Mouse (Mus musculus): ENCODE data around the gene Bbof1. TPM values are rescaled to one million over a fixed set of nuclear protein-coding genes. Genes with fewer than 3 reads are reported as not detected.

Bbof1 gene
- polyA plus RNA-seq, 1 experiment from 2014 or later: 1.0 TPM

GRCm38 (mm10) chr12:84382369-84382768 is 26.5 kb upstream of the Bbof1 start:
- Histone ChIP-seq H3K36me3 (ENCODE audit: control insufficient read depth, insufficient read depth, low read length) (no peaks in the 10 kb centered on the region), H3K4me1 (replicated peaks; ENCODE audit: control insufficient read depth, insufficient read depth, low read length) (no peaks in the 10 kb centered on the region; the same call in 1 of the 2 replicates), H3K27ac (ENCODE audit: low read depth, low read length) (no peak overlapping the region), H3K4me2 (no peak overlapping the region), H3K9me3 (ENCODE audit: control insufficient read depth, low read length) (no peaks in the 10 kb centered on the region), H3K4me3 (ENCODE audit: low read depth, low read length) (no peak overlapping the region), H3K27me3 (replicated peaks; ENCODE audit: control insufficient read depth, insufficient read depth, low read length) (no peaks in the 10 kb centered on the region), H3K9ac (ENCODE audit: low read depth, low read length) (no peak overlapping the region)
- DNase-seq (ENCODE audit: low spot score) (no peak), ATAC-seq (replicated peaks; ENCODE audit: low FRiP score) (no peak)
- 80% methylated on average over 4 of the region's 4 CpGs for WGBS

- Histone ChIP-seq H3K27ac (ENCODE audit: low read depth, low read length) (no peak overlapping the region), H3K27me3 (replicated peaks; ENCODE audit: control insufficient read depth, insufficient read depth, low read length) (no peaks in the 10 kb centered on the region), H3K9ac (ENCODE audit: low read depth, low read length) (no peak overlapping the region), H3K4me1 (replicated peaks; ENCODE audit: control insufficient read depth, insufficient read depth, low read length) (no peaks in the 10 kb centered on the region; the same call in 1 of the 2 replicates), H3K9me3 (ENCODE audit: control insufficient read depth, low read length) (no peaks in the 10 kb centered on the region), H3K4me2 (no peak overlapping the region), H3K36me3 (ENCODE audit: control insufficient read depth, insufficient read depth, low read length) (no peaks in the 10 kb centered on the region), H3K4me3 (ENCODE audit: low read depth, low read length) (no peak overlapping the region)
- DNase-seq (ENCODE audit: low spot score) (no peak), ATAC-seq (replicated peaks; ENCODE audit: low FRiP score) (no peak)
- WGBS: 75% methylated on average over 5 of the region's 5 CpGs
These were observed 24.2 kb upstream of the Bbof1 start for GRCm38 (mm10) chr12:84384644-84385081.

- no peak overlapping the region for H3K4me3 ChIP-seq (ENCODE audit: low read depth, low read length)
- H3K27me3 ChIP-seq (replicated peaks; ENCODE audit: control insufficient read depth, insufficient read depth, low read length): no peaks in the 10 kb centered on the region
- H3K9ac ChIP-seq (ENCODE audit: low read depth, low read length): no peak overlapping the region
- no peaks in the 10 kb centered on the region for H3K9me3 ChIP-seq (ENCODE audit: control insufficient read depth, low read length)
- no peak for ATAC-seq (replicated peaks; ENCODE audit: low FRiP score)
- no peaks in the 10 kb centered on the region; the same call in 1 of the 2 replicates for H3K4me1 ChIP-seq (replicated peaks; ENCODE audit: control insufficient read depth, insufficient read depth, low read length)
- H3K27ac ChIP-seq (ENCODE audit: low read depth, low read length): no peak overlapping the region
- WGBS: 87% methylated on average over 4 of the region's 4 CpGs
- DNase-seq (ENCODE audit: low spot score): no peak
- H3K4me2 ChIP-seq: no peak overlapping the region
- H3K36me3 ChIP-seq (ENCODE audit: control insufficient read depth, insufficient read depth, low read length): no peaks in the 10 kb centered on the region
These were observed 23.5 kb upstream of the Bbof1 start for GRCm38 (mm10) chr12:84385408-84385807.

- Histone ChIP-seq H3K36me3 (ENCODE audit: control insufficient read depth, insufficient read depth, low read length) (no peaks in the 10 kb centered on the region), H3K4me2 (no peak overlapping the region), H3K4me1 (replicated peaks; ENCODE audit: control insufficient read depth, insufficient read depth, low read length) (no peaks in the 10 kb centered on the region), H3K9me3 (ENCODE audit: control insufficient read depth, low read length) (no peaks in the 10 kb centered on the region), H3K4me3 (ENCODE audit: low read depth, low read length) (no peak overlapping the region), H3K27ac (ENCODE audit: low read depth, low read length) (no peak overlapping the region), H3K27me3 (replicated peaks; ENCODE audit: control insufficient read depth, insufficient read depth, low read length) (no peaks in the 10 kb centered on the region), H3K9ac (ENCODE audit: low read depth, low read length) (no peak overlapping the region)
- no peak for DNase-seq (ENCODE audit: low spot score)
- no peak for ATAC-seq (replicated peaks; ENCODE audit: low FRiP score)
- 93% methylated on average over 8 of the region's 8 CpGs for WGBS
These were observed 20.8 kb upstream of the Bbof1 start for GRCm38 (mm10) chr12:84388097-84388496.

- Histone ChIP-seq H3K36me3 (ENCODE audit: control insufficient read depth, insufficient read depth, low read length) (no peaks in the 10 kb centered on the region), H3K9ac (ENCODE audit: low read depth, low read length) (no peak overlapping the region), H3K4me3 (ENCODE audit: low read depth, low read length) (no peak overlapping the region), H3K9me3 (ENCODE audit: control insufficient read depth, low read length) (no peaks in the 10 kb centered on the region), H3K4me1 (replicated peaks; ENCODE audit: control insufficient read depth, insufficient read depth, low read length) (no peaks in the 10 kb centered on the region), H3K27me3 (replicated peaks; ENCODE audit: control insufficient read depth, insufficient read depth, low read length) (no peaks in the 10 kb centered on the region), H3K4me2 (no peak overlapping the region), H3K27ac (ENCODE audit: low read depth, low read length) (no peak overlapping the region)
- ATAC-seq (replicated peaks; ENCODE audit: low FRiP score) (no peak), DNase-seq (ENCODE audit: low spot score) (no peak)
- 46% methylated on average over 14 of the region's 14 CpGs for WGBS
These were observed 20.0 kb upstream of the Bbof1 start for GRCm38 (mm10) chr12:84388774-84389400.

GRCm38 (mm10) chr12:84390336-84390735 is 18.5 kb upstream of the Bbof1 start:
- Histone ChIP-seq H3K36me3 (ENCODE audit: control insufficient read depth, insufficient read depth, low read length) (no peaks in the 10 kb centered on the region), H3K27ac (ENCODE audit: low read depth, low read length) (no peak overlapping the region), H3K27me3 (replicated peaks; ENCODE audit: control insufficient read depth, insufficient read depth, low read length) (no peaks in the 10 kb centered on the region), H3K9ac (ENCODE audit: low read depth, low read length) (no peak overlapping the region), H3K4me2 (no peak overlapping the region), H3K4me3 (ENCODE audit: low read depth, low read length) (no peak overlapping the region), H3K9me3 (ENCODE audit: control insufficient read depth, low read length) (no peaks in the 10 kb centered on the region), H3K4me1 (replicated peaks; ENCODE audit: control insufficient read depth, insufficient read depth, low read length) (no peaks in the 10 kb centered on the region)
- ATAC-seq (replicated peaks; ENCODE audit: low FRiP score) (no peak), DNase-seq (ENCODE audit: low spot score) (no peak)
- 76% methylated on average over 6 of the region's 6 CpGs for WGBS

- no peaks in the 10 kb centered on the region for H3K27me3 ChIP-seq (replicated peaks; ENCODE audit: control insufficient read depth, insufficient read depth, low read length)
- H3K4me1 ChIP-seq (replicated peaks; ENCODE audit: control insufficient read depth, insufficient read depth, low read length): no peaks in the 10 kb centered on the region
- H3K4me2 ChIP-seq: no peak overlapping the region
- 95% methylated on average over 4 of the region's 4 CpGs for WGBS
- H3K4me3 ChIP-seq (ENCODE audit: low read depth, low read length): no peak overlapping the region
- DNase-seq (ENCODE audit: low spot score) (no peak), ATAC-seq (replicated peaks; ENCODE audit: low FRiP score) (no peak)
- H3K36me3 ChIP-seq (ENCODE audit: control insufficient read depth, insufficient read depth, low read length): no peaks in the 10 kb centered on the region
- no peak overlapping the region for H3K9ac ChIP-seq (ENCODE audit: low read depth, low read length)
- no peaks in the 10 kb centered on the region for H3K9me3 ChIP-seq (ENCODE audit: control insufficient read depth, low read length)
- H3K27ac ChIP-seq (ENCODE audit: low read depth, low read length): no peak overlapping the region
These were observed 16.2 kb upstream of the Bbof1 start for GRCm38 (mm10) chr12:84392681-84393080.

- H3K4me2 ChIP-seq: no peak overlapping the region
- no peak overlapping the region for H3K9ac ChIP-seq (ENCODE audit: low read depth, low read length)
- H3K27me3 ChIP-seq (replicated peaks; ENCODE audit: control insufficient read depth, insufficient read depth, low read length): no peaks in the 10 kb centered on the region
- H3K4me1 ChIP-seq (replicated peaks; ENCODE audit: control insufficient read depth, insufficient read depth, low read length): no peaks in the 10 kb centered on the region
- DNase-seq (ENCODE audit: low spot score) (no peak), ATAC-seq (replicated peaks; ENCODE audit: low FRiP score) (no peak)
- H3K9me3 ChIP-seq (ENCODE audit: control insufficient read depth, low read length): no peaks in the 10 kb centered on the region
- WGBS: 92% methylated on average over 5 of the region's 5 CpGs
- no peak overlapping the region for H3K27ac ChIP-seq (ENCODE audit: low read depth, low read length)
- no peaks in the 10 kb centered on the region for H3K36me3 ChIP-seq (ENCODE audit: control insufficient read depth, insufficient read depth, low read length)
- H3K4me3 ChIP-seq (ENCODE audit: low read depth, low read length): no peak overlapping the region
These were observed 15.0 kb upstream of the Bbof1 start for GRCm38 (mm10) chr12:84393847-84394246.

- DNase-seq (ENCODE audit: low spot score) (no peak), ATAC-seq (replicated peaks; ENCODE audit: low FRiP score) (no peak)
- H3K9me3 ChIP-seq (ENCODE audit: control insufficient read depth, low read length): no peaks in the 10 kb centered on the region
- no peak overlapping the region for H3K27ac ChIP-seq (ENCODE audit: low read depth, low read length)
- peaks cover 9% of the 10 kb centered on the region; the same call in 1 of the 2 replicates for H3K4me1 ChIP-seq (replicated peaks; ENCODE audit: control insufficient read depth, insufficient read depth, low read length)
- no peak overlapping the region for H3K4me3 ChIP-seq (ENCODE audit: low read depth, low read length)
- no peaks in the 10 kb centered on the region for H3K27me3 ChIP-seq (replicated peaks; ENCODE audit: control insufficient read depth, insufficient read depth, low read length)
- H3K9ac ChIP-seq (ENCODE audit: low read depth, low read length): no peak overlapping the region
- 84% methylated on average over 14 of the region's 14 CpGs for WGBS
- no peak overlapping the region for H3K4me2 ChIP-seq
- no peaks in the 10 kb centered on the region for H3K36me3 ChIP-seq (ENCODE audit: control insufficient read depth, insufficient read depth, low read length)
These were observed 11.8 kb upstream of the Bbof1 start for GRCm38 (mm10) chr12:84396947-84397679.

Measured in liver, embryonic 11.5 days (tissue).